Mouse (Mus musculus) myocyte (in vitro differentiated cells): Measurements from ENCODE around the gene Aamdc.

Experiments
- MYOG ChIP-seq, 3 experiments: IDR thresholded peaks; one replicate each; pipeline ENCODE4 v1.6.1; 2011; ENCODE audit warnings: control low read depth in 2 of 3, low read depth in 2 of 3, mild to moderate bottlenecking in 2 of 3; ENCODE audit not compliant: insufficient read length in 2 of 3, control insufficient read depth in 1 of 3, insufficient read depth in 1 of 3
- TCF12 ChIP-seq: IDR thresholded peaks from one replicate; pipeline ENCODE4 v1.6.1; 2011; ENCODE audit warnings: mild to moderate bottlenecking, control low read depth; ENCODE audit not compliant: poor library complexity, insufficient read depth, severe bottlenecking
- TCF3 ChIP-seq: IDR thresholded peaks from one replicate; pipeline ENCODE4 v1.6.1; 2011; ENCODE audit warnings: low read depth, control low read depth; ENCODE audit not compliant: insufficient read length
- USF1 ChIP-seq: IDR thresholded peaks from one replicate; pipeline ENCODE4 v1.6.1; 2011; ENCODE audit warnings: low read depth, mild to moderate bottlenecking, control low read depth, moderate library complexity

- TF ChIP-seq MYOG (IDR thresholded peaks at IDR 0.05; ENCODE audit: control insufficient read depth in 1 of 3, insufficient read depth in 1 of 3, insufficient read length in 2 of 3, low read depth in 2 of 3) = no peak
- no peak for TF ChIP-seq USF1
- no peak for TF ChIP-seq TCF3
- no peak for TF ChIP-seq TCF12
Measured at GRCm38 (mm10) chr7:97579067-97579975, at the start of gene Aamdc, which contains the start of gene Rsf1.
